Mouse (Mus musculus) neural tube, embryonic 14.5 days (tissue): ENCODE results near the gene Timm17a. TPM values are rescaled to one million over a fixed set of nuclear protein-coding genes. Genes with fewer than 3 reads are reported as not detected.
A peak's percentile ranks its signal among the peaks of the same experiment; 100 is the strongest.

ENCODE experiments used
- ATAC-seq: fragments of 200-750 bp; cut with Nextera tagmentation; 2 replicates; pipeline ENCODE4 v1.8.0; 2017; ENCODE audit warnings: low read depth, mild to moderate bottlenecking, moderate TSS enrichment, moderate library complexity
- H3K27ac ChIP-seq: fragments of 300-500 bp; sonication (generic); 2 replicates; pipeline ENCODE4 v1.5.1; 2014; ENCODE audit warnings: low read depth, mild to moderate bottlenecking, control low read depth, low read length, moderate library complexity, mixed read lengths
- H3K27me3 ChIP-seq: fragments of 300-500 bp; sonication (generic); 2 replicates; pipeline ENCODE4 v1.6.1; 2014; ENCODE audit warnings: low read length; ENCODE audit not compliant: control insufficient read depth, insufficient read depth
- H3K36me3 ChIP-seq: fragments of 300-500 bp; sonication (generic); 2 replicates; pipeline ENCODE4 v1.6.1; 2014; ENCODE audit warnings: low read length, mixed read lengths; ENCODE audit not compliant: control insufficient read depth, insufficient read depth
- H3K4me1 ChIP-seq: fragments of 300-500 bp; sonication (generic); 2 replicates; pipeline ENCODE4 v1.6.1; 2014; ENCODE audit warnings: low read length; ENCODE audit not compliant: control insufficient read depth, insufficient read depth
- H3K4me2 ChIP-seq: fragments of 300-500 bp; sonication (generic); 2 replicates; pipeline ENCODE4 v1.6.1; 2014; ENCODE audit warnings: mild to moderate bottlenecking, low read depth, low read length, control low read depth
- H3K4me3 ChIP-seq: fragments of 300-500 bp; sonication (generic); 2 replicates; pipeline ENCODE4 v1.5.1; 2014; ENCODE audit warnings: low read depth, low read length, control low read depth, mixed read lengths
- H3K9ac ChIP-seq: fragments of 300-500 bp; sonication (generic); replicated peaks from 2 replicates; pipeline ENCODE4 v1.6.1; 2014; ENCODE audit warnings: low read depth, mild to moderate bottlenecking, control low read depth, low read length, mixed read lengths
- H3K9me3 ChIP-seq: fragments of 300-500 bp; sonication (generic); 2 replicates; pipeline ENCODE4 v1.6.1; 2016; ENCODE audit warnings: low read length; ENCODE audit not compliant: control insufficient read depth
- WGBS: fragments of 180-500 bp; shearing (Covaris S2); extraction: QIAGEN DNeasy Blood & Tissue Kit; methylation state at CpG from one replicate; pipeline ENCODE4 v1.1.7; 2014; 5-methylcytosine and 5-hydroxymethylcytosine counted together
- polyA plus RNA-seq: library from polyadenylated mRNA; unstranded; fragments of >200 nt; fragmentation: Nextera tagmentation; extraction: Ambion mirVana; gene quantifications from 2 replicates; pipeline ENCODE4 v1.2.1, GENCODE M21; 2014

Timm17a gene
- polyA plus RNA-seq, 1 experiment from 2014 or later, result 160 TPM

- Histone ChIP-seq H3K4me2 (peak overlapping the region; percentile 44), H3K27ac (no peak overlapping the region), H3K36me3 (no peaks in the 10 kb centered on the region), H3K9ac (peak overlapping the region; percentile 45), H3K4me1 (no peaks in the 10 kb centered on the region), H3K4me3 (peak overlapping the region; percentile 32), H3K9me3 (no peaks in the 10 kb centered on the region), H3K27me3 (no peaks in the 10 kb centered on the region)
- 2% methylated on average over 15 of the region's 15 CpGs for WGBS
- peak; percentile 91 for ATAC-seq
Measured at GRCm38 (mm10) chr1:135248434-135248850, 65.1 kb downstream of the Timm17a start.

Other genes with a start within 250 kb of the Timm17a start
- 1.4 TPM in 2 replicates for gene Lgr6, start 208.5 kb downstream of the Timm17a start, polyA plus RNA-seq
- 0.15 and 0.58 TPM in 2 replicates for gene Ptpn7, start 181.1 kb downstream of the Timm17a start, polyA plus RNA-seq
- 335 and 370 TPM in 2 replicates for gene Arl8a, start 167.0 kb downstream of the Timm17a start, polyA plus RNA-seq
- 0.94 and 0.95 TPM in 2 replicates for gene Gpr37l1, start 146.1 kb downstream of the Timm17a start, polyA plus RNA-seq
- gene Elf3, start 55.2 kb downstream of the Timm17a start, polyA plus RNA-seq, result 0.27 and 0.35 TPM in 2 replicates
- gene Rnpep, start 29.7 kb downstream of the Timm17a start, polyA plus RNA-seq, result 89.5 and 107 TPM in 2 replicates
- gene Lmod1, start 11.0 kb upstream of the Timm17a start, polyA plus RNA-seq, result 0.17 TPM in 2 replicates
- gene Shisa4, start 61.5 kb upstream of the Timm17a start, polyA plus RNA-seq, result 59.6 and 75.5 TPM in 2 replicates
- gene Ipo9, start 116.7 kb upstream of the Timm17a start, polyA plus RNA-seq, result 127 and 156 TPM in 2 replicates